Mouse (Mus musculus) kidney, adult 9 months (tissue): ENCODE measurements at regions not wholly inside any gene's neighbourhood (a gene's known extent, or its start where the extent isn't known, plus 50 kb on each side); places are given as distances from the start of the nearest gene placed in this dataset.

ENCODE experiments used
- DNase-seq: peaks from one replicate; pipeline ENCODE4 v3.0.0; 2022

DNA sequence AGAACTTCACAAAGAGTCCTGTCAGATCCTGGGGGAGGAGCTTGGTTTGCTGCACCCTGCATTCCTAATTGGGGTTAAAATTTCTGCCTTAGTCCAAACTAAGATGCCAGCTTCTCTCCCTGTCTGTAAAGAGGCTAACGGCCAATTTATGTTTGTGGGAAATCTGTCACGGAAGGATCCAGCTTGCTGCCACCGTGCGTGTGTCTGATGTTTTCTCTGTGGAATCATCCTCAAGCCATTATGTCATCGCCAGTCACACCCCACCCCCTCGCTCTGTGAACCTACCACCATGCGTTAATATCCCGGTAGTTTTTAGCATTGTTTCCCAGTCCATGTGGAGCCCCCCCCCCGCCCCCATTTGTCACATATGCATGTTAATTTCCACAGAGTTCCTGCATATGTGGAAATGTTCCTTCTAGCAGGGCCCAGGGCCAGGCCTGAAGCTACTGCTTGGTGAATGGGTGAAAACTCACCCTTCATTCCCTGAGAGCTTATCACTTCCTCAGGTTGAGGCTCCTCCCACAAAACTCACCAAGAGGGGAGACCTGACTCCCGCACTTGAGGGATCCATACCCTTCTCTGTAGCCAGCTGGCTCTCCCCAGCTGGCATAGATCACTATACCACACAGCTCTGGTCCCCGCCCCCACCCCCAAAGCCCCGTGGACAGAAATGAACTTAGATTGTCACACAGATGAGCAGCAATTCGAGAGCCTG, 233.4 kb downstream of the Bcl11b start:
- no peak for DNase-seq

DNA sequence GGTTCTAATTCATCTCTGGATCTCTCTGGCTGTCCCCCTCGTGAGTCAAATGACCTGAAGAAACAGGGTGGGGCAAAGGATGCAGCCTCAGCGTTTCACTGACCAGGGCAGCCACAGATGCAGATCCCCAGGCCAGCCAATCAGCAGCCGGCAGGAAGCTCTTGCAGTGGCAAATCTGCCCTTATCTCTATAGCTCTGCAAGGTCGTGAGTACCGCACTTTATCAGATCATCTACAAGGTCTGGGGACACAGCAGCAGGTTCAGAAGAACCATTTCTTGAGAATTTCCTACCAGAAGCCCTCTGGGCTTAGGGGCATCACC, 232.9 kb downstream of the Bcl11b start:
- DNase-seq: no peak

DNA sequence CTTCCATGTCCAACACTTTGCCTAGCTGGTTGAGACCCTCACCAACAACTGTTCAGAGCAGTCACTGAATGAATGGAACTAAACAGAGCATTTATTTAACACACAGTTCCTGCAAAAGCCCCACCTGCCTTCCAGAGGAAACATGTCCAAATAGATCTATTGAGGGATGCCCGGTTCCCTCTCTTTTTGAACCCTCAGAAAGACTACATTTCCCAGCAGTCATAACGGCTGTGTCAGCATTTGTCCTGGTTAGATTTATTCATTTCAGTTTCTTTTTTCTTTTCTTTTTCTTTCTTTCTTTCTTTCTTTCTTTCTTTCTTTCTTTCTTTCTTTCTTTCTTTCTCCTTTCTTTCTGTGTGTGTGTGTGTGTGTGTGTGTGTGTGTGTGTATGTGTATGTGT, 232.1 kb downstream of the Bcl11b start:
- DNase-seq: no peak

DNA sequence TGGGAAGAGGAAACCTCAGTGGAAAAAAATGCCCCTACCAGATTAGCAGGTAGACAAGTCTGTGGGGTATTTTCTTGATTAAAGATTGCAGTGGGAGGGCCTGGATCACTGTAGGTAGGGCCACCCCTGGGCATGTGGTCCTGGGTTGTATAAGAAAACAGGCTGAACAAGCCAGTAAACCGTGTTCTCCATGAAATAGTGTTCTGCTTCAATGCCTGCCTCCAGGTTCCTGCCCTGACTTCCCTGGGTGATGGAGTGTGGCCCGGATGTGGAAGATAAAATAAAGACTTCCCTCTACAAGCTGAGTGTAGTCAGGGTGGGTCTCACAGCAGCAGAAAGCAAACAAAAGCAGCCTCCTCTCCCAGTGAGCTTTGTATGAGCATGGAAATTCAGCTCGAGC, 231.6 kb downstream of the Bcl11b start:
- no peak for DNase-seq

- no peak for DNase-seq
Measured at GRCm38 (mm10) chr12:107778046-107778445, 225.4 kb downstream of the Bcl11b start.

- DNase-seq: no peak
Measured at GRCm38 (mm10) chr12:107779306-107780057, 223.9 kb downstream of the Bcl11b start.

- no peak for DNase-seq
Measured at GRCm38 (mm10) chr12:107782147-107782546, 221.3 kb downstream of the Bcl11b start.

DNA sequence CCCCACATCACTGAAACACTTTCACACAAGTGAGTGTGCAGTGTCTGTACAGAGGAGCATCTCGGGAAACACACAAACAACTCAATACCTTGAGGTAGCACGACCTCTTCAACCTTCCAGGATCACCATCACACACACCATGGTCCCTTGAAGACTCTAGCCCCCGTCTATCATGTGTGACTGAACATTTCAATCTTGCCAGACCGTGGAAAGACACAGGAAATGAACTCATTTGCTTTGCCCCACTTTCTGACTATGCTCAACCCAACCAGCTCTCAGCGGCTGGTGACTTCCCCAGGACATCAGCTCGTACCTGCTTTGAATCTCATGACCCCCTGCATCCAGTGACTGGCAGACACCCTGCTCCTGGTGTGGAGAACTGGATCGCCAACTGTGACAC, 219.6 kb downstream of the Bcl11b start:
- no peak for DNase-seq

GRCm38 (mm10) chr12:107789818-107790217, 213.6 kb downstream of the Bcl11b start:
- DNase-seq: no peak

- no peak for DNase-seq
Measured at GRCm38 (mm10) chr12:107800296-107800695, 203.1 kb downstream of the Bcl11b start.

DNA sequence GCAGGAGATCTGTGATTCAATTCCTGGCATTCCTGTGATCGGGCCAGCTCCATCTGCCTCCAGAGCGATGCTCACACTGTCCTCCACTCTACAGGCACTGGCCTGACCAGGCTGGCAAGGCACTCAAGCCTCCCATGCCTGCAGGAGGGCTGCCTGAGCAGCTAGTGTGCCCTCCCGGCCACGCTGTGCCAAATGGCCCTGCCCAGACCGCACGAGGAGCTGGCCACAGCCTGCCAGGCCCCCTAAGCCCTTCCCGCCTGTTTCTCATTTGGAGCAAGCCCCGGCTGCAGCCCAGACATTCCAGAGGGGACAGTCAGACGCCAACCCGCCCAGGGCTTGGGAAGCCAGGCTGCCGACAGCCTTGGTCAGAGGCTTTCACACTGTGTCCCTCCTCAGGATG, 195.8 kb downstream of the Bcl11b start:
- DNase-seq: no peak

DNA sequence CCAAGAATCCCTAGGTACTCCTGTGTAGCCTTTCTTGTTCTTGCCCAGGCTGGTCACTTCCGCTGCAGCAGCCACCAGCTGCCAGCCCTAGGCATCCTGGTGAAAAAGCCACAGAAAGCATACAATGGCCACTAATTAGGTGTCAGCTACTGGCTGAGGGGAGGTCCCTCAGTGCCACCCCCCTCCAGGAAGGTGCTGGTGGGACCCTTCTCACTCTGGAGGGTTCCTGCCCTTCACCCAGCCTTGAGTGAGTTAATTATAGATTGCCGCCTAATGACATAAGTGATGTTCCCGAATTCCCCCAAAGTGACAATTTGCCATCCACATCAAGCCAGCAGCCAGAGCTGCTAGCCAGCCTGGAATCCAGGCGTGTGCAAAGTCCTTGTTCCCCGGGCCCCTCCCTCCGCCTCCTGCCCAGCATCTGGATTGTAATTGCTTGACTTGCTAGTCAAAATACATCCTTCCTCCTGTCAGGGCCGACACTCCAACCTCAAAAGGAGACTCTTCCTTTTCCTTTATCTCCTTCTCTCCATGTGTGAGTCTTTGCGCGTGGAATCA, 195.2 kb downstream of the Bcl11b start:
- no peak for DNase-seq

GRCm38 (mm10) chr12:107811231-107811630, 192.2 kb downstream of the Bcl11b start:
- no peak for DNase-seq

- DNase-seq: no peak
Measured at GRCm38 (mm10) chr12:107812549-107813335, 190.7 kb downstream of the Bcl11b start.

DNA sequence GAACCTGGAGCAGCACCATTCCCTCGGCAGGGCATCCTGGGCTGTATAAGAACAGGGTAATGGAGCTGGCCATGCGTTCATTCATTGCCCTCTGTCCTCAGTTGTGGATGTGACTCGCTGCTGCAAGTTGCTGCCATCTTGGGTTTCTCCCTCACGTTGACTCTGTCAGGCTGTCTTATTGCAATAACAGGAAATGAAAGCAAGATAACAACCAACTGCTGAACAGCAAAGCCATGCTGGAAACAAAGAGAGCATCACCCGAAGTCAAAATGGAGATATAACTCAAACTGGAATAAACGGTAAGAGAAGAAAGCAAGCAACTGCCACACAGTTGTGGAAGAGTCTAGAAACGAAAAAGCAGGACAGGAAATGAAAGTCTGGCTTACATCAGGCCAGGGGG, 188.5 kb downstream of the Bcl11b start:
- no peak for DNase-seq

DNA sequence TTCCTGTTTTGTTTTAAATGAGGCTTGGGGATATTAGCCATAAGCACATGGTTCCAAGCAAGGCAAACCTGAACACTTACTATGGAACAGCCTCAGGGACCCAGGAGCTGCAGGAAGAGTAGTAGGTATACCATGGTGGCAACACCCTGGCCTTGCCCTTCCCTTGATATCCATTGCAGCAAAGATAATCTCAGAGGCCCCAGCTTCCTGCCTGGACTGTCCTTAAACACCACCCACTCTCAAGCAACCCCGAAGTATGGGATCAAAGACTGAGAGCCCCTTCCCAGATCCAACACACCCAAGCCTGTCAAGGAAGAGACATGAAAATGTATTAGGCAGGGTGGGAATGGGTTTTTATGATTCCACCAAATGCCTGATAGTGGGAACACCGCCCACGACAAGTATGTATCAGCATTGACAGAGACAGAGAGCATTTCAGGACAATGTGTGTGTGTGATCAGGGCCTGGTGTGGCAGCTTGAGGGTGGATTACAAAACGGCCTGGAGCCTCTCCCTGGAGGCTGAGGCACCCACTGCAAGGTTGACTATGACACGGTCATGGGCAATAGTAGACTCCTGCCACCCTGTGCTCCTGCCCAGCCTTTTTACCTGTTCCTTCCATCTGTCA, 179.5 kb downstream of the Bcl11b start:
- no peak for DNase-seq

DNA sequence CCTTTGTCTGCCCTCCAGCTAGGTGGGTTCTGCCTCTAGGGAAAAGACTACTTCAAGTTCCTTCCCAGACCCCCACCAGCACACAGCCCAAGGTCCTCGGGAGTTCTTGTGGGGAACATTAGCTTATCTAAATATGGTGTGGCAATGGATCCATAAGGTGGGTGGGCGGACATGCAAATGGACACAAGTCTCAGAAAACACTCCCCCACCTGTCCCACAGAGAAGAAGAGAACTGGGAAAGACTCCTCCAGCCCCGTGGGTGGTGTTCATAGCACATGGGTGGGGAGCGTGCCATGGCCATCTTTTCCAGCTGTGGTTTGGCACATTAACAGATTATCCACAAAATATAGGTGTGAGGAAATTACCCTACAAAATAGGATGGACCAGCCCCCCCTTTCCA, 177.5 kb downstream of the Bcl11b start:
- no peak for DNase-seq

DNA sequence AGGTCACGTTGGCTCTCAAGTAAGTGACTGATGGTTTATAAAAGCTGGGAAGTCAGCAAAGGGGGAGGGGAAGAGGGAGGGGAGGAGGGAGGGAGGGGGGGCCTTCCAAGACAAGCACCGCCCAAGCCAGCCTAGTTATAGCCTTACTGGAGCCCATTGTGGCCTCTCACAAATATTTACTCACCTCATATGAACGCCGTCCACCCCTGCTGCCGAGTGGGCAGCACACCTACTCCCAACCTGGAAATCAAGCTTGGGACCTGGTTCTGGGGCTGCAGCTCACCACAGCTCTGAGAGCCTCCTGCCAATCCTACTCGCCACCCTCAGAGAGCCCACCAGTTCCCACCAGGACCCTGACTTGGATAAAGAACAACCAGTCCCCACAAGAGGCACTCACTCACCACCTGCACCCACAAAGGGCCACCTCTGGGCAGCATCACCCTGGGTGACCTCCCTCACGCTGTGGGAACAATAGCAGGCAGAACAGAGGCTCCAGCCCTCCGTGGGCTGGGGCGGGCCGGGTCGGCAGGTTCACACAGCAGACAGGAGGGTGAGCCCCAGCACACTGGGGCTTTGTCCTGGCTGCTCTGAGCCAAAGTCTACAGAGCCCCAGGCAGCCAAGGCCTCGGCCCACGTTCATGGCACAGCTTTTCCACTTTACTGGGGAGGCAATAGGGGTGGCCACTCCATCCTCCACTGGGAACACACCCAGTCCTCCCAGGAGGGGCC, 171.8 kb downstream of the Bcl11b start:
- no peak for DNase-seq

GRCm38 (mm10) chr12:107833001-107833400, 170.4 kb downstream of the Bcl11b start:
- DNase-seq: no peak

- no peak for DNase-seq
Measured at GRCm38 (mm10) chr12:107834512-107834911, 168.9 kb downstream of the Bcl11b start.

- DNase-seq: no peak
Measured at GRCm38 (mm10) chr12:107837741-107838140, 165.7 kb downstream of the Bcl11b start.

GRCm38 (mm10) chr12:107844631-107845030, 158.8 kb downstream of the Bcl11b start:
- DNase-seq: no peak
